Mouse (Mus musculus): ENCODE results near the gene Rps3. TPM values are rescaled to one million over a fixed set of nuclear protein-coding genes. Genes with fewer than 3 reads are reported as not detected.
"Not testable (repeated sequence)": the region's sequence is repeated elsewhere in the genome, so short reads cannot be mapped to it uniquely, and the experiment has no call there.

Gene Rps3
- 100 to 1,000 TPM; 511 to 548 TPM for total RNA-seq (2021)
- long read RNA-seq, experiment 1, transcript Rps3-201 (7 exons, 1,908 nt): major isoform, 93 of 94 reads
- long read RNA-seq, experiment 1, partial matches to known transcripts: 1 of 94 reads
- long read RNA-seq, experiment 1, other reads (novel, unspliced or antisense): 0 of 94 reads
- long read RNA-seq, experiment 2, transcript Rps3-201 (7 exons, 1,908 nt): major isoform, 381 of 401 reads
- long read RNA-seq, experiment 2, partial matches to known transcripts: 14 of 401 reads
- long read RNA-seq, experiment 2, other reads (novel, unspliced or antisense): 6 of 401 reads

DNA sequence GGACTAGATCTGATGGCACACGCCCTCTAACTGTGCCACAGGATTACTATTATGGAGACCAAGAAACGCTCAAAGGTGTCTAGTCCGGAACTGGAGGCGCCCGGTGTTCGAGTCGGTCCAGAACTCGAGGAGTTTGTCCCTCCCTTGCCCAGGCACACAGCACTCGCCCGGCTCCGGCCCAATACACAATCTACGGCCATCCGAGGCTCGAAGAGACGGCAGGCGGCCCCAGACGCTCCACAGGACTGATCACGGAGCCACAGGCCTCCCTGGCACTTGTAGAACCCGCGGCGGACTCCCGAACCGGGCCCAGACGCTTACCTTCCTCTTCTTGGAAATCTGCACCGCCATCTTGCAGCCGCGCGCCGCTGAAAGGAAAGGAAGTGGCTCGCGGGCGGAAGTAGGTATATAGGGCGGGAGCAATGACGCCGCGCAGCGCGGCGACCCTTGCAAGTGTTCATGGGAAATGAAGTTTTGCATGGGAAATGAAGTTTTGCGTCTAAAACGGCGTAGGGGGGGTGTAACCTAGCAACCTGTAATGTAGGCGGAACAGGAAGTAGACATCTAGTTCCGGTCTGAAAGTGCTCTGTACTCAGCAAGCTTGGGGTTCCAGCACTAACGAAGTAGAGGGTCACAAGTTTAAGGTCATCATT lies at the start of gene Rps3:
TSS of gene Rps3 (minus strand) at position 468 of the 653 bp plus-strand sequence.
- peak; percentile 87 to 92 for DNase-seq (ENCODE audit: low spot score in 2 of 2)

DNA sequence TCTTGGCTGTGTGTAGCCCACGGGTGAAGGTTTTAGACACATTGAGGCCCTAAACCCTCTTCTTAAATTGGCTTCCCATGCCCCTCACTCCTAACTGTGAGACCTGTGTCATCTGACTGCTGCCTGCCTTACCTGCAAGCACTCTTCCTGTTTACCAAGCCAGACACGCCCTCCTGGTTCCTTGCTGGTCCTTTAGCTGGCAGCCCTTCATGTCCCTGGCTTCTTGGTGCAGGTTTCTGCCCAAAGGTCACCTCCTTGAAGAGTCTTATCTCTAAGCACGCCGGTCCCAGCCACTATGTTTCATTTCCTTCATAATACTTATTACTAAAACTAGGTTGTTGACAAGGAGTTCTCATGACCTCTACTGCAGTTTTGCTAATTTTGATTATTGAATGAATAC lies 49.0 kb upstream of the Rps3 start:
- DNase-seq (ENCODE audit: low spot score in 2 of 2): no peak

DNA sequence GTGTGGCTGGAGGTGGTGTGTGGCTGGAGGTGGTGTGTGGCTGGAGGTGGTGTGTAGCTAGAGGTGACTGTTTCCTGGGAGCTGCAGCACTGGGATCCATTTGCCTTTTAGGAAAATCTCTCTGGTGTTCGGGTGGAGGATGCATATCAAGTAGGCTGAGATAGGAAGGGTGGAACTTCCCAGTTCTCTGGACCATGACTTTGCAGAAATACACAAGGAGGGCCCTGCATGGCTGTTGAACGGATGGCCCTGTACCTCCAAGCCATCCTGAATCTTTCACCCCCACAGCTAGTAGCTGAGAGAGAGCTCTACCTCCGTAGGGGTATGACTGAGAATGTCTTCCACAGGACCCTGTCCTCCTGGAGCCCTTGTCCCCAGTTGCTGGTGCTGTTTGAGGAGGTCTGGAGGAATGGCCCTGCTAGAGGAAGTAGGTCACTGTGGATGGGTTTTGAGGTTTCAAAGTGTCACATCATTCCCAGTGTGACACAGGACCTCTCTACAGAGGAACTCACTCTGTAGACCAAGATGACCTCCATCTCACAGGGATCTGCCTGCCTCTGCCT lies 48.0 kb upstream of the Rps3 start:
- DNase-seq (ENCODE audit: low spot score in 2 of 2): no peak

DNA sequence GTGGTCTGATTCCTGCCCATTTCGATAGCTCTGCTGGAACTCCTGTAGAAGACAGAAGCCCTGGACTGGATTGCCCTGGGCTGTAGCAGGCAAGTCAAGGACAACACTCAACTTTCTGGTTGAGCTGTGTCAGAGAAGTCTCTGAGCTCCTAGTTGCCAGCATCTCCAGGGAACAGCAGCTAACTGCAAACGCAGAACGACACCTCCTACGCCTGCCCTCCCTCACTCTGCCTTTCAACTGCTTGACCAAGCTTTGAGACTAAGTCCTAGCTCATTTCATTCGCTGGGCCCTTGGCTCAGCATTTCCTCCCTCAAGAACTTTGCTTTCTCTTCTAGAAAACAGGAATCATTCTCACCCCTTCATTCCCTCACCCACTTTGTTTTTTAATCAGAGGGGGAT lies 45.9 kb upstream of the Rps3 start:
- no peak for DNase-seq (ENCODE audit: low spot score in 2 of 2)

DNA sequence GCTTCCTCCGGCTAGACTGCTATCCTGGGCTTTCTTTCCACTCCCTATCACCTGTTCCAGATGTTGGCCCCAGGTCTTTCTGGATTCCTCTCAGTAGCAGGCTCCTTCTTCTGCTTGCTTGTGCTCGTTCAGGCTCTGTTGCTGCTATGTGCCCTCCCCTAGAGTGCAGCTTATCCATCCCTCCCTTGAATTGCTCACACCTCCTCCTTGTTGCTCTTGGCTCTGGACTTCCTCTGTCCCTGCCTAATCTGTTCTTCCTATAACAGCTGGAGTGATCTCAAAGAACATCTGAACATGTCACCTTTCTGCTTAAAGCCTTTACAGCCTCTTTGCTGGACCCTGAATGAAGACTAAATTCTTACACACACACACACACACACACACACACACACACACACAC lies 45.0 kb upstream of the Rps3 start:
- DNase-seq (ENCODE audit: low spot score in 2 of 2): no peak

DNA sequence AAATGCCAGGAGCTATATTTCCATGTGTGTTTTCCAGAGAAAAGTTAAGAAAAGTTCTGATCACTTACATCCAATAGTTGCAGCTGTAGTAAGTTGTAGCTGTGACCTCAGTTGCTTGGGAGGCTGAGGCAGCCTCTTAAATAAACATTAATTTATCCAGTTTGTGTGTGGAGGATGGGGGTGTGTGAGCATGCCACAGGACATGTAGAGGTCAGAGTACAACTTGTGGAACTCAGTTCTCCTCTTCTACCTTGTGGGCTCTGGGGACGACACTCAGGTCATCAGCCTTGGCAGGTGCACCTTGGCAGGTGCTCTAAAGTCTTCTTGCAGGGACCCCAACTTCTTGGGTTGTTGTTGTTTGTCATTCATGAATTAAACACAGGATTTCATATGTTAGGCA lies 40.3 kb upstream of the Rps3 start:
- no peak for DNase-seq (ENCODE audit: low spot score in 2 of 2)

DNA sequence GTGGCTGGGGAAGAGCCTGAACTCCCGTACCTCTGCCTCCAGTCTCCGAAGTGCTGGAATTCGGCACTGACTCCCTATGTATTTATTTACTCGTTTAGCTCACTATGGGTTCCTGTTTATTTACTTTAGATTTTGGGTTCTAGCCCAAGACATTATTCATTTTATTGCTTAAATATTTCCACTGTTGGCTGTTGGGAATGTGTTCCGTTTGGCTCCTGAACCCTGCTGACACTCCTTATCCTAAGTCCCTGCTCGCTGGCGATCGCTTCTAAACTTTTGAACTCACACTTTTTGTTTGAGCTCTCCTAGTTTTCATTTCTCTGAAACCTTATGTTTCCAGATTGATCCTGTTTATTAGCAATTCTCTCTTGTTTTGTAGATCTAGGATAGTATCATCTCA lies 39.6 kb upstream of the Rps3 start:
- DNase-seq (ENCODE audit: low spot score in 2 of 2): no peak

DNA sequence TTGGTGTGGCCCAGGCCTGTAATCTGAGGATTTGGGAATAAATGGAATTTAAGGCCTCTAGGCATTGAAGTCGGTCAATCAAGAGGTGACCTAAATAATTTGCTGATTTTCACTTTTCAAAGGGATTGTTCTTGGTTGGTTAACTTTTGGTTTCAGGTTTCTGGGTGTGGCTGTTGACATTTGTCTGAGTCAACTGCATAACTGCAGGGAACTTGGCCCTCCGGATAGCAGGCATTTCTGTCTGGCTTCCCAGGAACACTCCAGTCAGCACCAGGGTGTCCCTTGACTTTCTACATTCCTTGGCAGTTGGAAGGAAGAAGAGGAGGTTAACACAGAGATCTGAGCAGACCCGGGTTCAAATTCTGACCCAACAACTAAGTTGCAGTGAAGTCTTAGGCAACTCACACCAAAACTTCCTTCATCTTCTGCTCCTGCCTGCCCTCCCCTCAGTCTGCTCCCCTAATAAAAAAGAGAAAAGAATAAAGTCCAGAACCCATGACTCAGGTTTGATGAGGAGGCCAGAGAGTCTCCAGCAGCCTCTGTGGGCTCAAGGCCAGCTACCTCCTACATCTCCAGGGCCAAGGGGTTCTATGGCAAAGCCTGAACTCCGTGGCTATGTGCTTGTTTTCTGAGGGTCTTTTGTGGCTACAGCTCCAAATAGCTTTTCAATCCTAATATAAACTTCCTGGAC lies 35.6 kb upstream of the Rps3 start:
- DNase-seq (ENCODE audit: low spot score in 2 of 2): no peak

DNA sequence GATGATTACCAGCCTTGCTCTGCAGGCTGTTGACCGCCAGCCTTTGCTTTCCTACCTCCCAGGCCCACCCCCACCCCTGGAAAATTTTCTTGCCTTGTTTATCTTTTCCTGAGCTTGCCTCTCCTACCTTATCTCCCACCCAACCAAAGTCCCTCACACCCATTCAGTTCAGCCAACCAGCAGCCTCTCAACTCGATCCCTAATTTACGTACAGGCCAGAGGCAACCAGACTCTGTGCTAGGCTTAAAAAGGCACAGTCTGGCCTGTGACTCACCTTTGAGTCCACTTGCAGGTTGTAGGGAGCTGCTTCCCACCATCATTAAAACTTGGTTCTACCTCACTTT lies 33.2 kb upstream of the Rps3 start:
- DNase-seq (ENCODE audit: low spot score in 2 of 2): no peak

DNA sequence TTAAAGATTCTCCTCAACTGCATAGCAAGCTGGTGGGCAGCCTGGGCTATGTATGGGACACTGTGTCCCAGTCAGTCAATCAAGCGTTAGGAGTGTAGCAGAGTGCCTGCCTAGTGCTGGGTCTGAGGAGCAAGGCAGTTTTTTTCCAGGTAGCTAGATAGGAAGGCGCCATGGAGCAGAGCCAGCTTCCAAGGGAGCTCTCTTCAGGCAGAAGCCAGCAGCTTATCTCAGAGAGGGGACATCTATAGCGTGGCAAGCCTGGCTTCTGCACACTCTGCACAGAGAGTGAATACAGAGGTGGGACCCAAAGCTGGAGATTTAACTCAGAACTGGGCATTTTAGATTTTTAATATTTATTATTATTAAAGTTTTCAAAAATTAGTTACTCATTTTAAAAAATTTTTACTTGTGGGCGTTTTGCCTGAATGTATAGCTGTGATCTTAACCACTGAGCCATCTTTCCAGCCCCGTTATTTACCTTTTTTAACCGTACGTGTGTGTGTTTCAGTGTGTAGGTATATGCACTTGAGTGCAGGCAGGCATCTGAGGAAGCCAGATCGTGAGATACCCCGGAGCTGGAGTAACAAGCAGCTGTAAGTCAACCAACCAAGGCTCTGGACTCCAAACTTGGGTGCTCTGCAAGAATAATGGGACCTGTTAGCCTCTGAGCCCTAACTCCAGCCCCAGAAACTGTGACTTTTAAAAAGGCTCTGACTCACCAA lies 32.7 kb upstream of the Rps3 start:
- DNase-seq (ENCODE audit: low spot score in 2 of 2): no peak

DNA sequence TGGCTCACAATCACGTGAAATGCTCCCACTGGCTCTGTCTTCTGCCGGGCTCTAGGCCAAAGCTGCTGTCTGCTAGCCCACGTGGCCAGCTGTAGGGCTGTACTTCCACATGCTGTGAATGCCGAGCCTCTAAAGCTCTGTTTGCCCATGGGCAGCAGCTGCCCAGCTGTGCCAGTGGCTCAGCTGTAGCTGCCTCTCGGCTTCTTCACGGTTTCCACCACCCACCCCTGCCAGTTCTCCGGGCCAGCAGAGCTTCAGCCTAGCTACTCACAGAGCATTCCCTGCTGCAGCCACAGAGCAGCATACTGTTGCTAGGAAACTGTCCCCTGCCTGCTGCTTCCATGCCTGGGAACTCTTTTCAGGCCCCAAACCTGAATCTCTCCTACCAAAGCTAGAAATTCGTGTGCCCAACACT lies 26.6 kb upstream of the Rps3 start:
- peak; percentile 22 to 28 for DNase-seq (ENCODE audit: low spot score in 2 of 2)

DNA sequence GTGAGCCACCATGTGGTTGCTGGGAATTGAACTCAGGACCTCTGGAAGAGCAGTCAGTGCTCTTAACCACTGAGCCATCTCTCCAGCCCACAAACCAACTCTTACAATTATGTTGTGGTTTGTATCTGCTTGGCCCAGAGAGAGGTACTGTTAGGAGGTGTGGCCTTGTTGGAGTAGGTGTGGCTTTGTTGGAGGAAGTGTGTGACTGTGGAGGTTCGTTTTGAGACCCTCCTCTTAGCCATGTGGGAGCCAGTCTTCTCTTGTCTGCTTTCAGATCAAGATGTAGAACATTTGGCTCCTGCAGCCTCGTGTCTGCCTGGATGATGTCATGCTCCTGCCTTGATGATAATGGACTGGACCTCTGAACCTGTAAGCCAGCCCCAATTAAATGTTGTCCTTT lies 24.6 kb upstream of the Rps3 start:
- DNase-seq (ENCODE audit: low spot score in 2 of 2): not testable (repeated sequence)

DNA sequence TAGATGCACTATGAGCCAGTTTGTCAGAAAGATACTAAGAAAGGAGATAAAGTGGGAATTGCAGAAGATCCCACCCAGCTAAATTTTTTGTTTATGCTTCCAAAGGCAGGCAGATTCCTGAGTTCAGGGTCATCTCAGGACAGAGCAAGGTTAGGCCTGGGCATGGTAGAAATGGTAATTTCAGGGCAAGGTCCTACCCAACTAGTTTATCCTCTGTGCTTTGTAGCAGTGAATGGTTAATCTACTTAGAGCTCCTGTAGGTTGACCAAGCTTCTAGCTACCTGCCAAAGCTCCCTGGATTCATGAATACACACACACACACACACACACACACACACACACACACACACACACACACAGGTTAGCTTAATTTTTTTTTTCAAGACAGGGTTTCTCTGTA lies 21.0 kb upstream of the Rps3 start:
- DNase-seq (ENCODE audit: low spot score in 2 of 2): no peak

DNA sequence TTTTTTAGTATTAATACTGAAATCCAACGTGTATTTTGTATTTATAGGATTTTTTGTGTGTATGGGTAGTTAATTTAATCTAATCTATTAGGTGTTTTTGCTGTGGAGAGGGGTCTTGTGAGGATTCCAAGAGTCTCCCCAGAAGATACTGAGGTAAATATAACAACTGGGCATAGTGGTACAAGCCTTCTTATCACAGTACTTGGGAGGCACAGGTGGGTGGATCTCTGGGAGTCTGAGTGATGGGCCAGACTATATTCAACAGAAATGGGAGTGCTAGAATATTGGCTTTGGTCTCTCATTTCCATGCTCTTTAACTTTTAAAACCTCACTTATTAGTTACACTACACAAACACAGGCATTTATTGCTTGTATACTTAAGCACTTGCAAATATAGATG lies 17.6 kb upstream of the Rps3 start:
- no peak for DNase-seq (ENCODE audit: low spot score in 2 of 2)

DNA sequence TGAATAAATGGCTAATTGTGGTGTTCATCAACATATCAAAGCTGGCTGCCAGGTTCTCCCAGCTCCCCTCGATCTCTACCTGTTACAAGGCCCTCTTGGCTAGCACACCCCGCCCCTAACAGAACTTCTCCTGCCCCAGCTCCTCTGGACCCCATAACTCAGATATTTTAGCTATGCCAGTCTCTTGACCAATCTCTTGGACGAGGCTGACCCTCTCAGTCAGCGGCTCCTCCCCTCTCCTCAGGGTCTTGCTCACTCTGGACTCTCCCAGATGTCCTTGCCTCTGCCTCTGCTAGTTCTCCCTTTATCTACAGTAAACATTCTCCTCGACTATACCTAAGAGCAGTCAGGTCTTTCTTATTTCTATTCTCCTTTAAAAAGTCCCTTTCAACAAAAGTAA lies 17.1 kb upstream of the Rps3 start:
- DNase-seq (ENCODE audit: low spot score in 2 of 2): no peak

DNA sequence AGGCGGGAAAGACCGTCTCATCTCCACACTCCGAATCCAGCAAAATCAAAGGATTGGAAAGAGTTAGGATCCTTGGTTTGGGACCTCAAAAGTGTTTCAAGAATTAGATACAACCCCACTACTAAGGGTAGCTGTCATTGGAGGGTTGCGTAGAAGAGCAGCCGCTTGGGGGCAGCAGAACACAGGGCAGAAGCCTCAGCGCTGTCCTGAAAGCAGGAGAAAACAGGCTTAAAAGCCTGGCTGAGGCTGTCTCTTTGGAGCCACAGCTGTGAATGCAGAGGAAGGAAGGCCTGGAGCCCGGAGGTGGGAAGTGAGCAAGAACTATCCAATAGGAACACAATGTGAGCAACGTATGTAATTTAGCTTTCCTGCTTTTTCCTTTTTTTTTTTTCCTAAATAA lies 16.7 kb upstream of the Rps3 start:
- DNase-seq (ENCODE audit: low spot score in 2 of 2): peak; percentile 80 to 85

DNA sequence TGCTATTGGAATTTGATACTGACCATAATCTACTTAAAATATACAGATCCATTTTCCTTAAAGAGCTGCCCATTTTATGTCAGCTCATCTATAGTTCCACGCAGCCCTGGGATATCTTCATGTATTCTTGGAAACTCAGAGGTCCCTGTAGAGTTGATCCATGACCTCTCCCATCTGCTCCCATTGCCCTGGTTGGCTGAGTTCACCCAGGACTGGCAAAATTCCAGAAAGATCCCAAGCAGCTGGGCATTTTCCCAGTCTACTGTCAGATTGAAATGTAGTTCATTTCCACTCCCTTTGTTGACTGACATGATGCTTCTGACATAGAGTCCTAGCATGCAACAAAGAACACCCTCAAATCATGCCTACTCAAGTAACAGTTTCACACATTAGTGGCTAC lies 15.6 kb upstream of the Rps3 start:
- DNase-seq (ENCODE audit: low spot score in 2 of 2): no peak

DNA sequence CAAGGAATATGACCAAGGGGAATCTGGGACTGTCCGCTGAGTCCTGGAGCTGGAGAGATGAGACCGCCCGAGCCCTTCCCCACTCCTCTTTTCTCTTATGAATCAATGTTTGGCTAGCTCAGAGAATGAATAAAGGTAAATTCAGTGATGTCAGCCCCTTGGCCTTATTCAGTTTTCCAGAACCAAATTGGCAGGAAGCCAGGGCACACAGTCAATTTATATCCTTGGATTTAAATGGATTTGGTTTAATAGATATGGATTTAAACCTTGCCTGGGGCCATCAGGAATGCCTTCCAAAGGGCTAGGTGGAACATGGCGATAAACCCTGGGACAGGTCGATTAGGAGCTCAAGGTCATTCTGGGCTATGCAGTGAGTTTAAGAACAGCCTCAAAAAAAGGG lies 6.2 kb upstream of the Rps3 start:
- DNase-seq (ENCODE audit: low spot score in 2 of 2): no peak

DNA sequence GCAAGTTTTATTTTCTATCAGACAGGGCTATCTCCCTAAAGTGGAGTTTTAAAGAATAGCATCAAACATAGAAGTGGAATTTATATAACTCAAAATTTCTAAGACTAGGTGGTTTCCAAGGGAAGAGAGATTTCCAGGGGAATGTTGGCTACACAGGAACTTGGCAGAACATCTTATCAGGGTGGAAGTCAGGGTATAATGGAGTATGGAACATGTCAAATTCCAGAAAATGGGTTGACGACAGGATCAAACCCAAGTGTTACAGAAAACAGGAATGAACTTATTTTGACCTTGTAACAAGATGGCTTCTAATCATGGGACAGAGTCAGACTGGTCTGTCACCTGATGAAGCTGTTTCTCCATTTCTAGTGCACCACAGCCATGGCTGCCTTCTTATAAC lies 1.1 kb upstream of the Rps3 start:
- DNase-seq (ENCODE audit: low spot score in 2 of 2): no peak

DNA sequence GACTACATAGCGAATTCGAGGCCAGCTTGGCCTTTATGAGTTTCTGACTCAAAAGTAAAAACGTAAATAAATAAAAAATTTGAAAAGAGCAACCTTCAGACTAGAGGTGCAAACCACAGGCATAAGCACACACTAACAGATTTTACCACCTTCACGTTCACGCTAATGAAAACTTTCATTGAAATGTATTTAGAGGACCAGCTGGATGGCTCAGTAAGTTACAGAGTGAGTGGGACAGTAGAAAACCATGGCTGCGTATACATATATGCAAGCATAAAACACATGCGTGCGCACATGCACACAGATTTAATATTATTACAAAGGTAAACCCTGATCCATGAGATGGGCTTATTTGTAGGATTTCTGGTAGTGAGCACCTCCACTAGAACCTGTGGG lies 384 bp upstream of the Rps3 start:
- no peak for DNase-seq (ENCODE audit: low spot score in 2 of 2)

DNA sequence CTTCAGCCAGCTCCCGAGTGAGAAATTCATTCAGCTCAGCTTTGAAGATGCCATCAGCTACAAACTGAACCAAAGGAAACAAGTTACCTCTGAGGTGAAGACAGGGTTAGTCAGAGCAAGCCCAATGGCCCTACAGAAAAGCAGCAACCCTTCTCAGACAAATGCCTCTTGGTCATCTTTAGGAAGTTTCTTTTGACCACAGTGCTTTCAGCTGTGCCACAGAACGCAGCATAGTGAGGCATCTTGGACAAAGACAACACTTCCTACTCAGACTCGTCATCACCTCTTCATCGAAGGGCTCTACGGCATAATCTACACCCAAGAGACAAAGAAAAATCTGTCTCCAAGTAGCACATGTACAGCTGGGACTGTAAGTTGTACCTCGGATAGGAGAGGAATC lies 901 bp downstream of the Rps3 start:
- DNase-seq (ENCODE audit: low spot score in 2 of 2): no peak

DNA sequence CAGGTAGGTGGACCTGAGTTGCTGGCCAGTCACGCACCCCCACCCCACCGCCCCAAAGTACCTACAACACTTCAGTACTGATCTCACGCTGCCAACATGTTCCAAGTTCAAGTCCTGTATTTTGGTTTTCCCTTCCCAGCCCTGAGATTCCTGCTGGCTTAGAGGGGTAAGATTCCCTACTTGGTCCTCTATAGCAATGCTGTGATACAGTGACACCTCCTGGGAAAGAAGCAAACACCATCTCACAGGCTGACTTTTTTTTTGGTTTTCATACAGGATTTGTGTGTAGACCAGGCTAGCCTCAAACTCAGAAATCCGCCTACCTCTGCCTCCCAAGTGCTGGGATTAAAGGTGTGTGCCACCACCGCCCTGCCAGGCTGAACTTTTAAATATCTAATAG lies 6.3 kb downstream of the Rps3 start:
- no peak for DNase-seq (ENCODE audit: low spot score in 2 of 2)

Measured in adrenal gland, adult 18-20 months (tissue).